Mouse (Mus musculus): Measurements from ENCODE around the gene Iqca. TPM values are rescaled to one million over a fixed set of nuclear protein-coding genes. Genes with fewer than 3 reads are reported as not detected.

Iqca gene
- polyA plus RNA-seq, 1 experiment from 2014 or later, result not detected

- DNase-seq (ENCODE audit: low spot score), result no peak
- H3K4me3 ChIP-seq (ENCODE audit: low read depth, low read length), result no peak overlapping the region
- WGBS, result 70% methylated on average over 6 of the region's 6 CpGs
Observed at GRCm38 (mm10) chr1:90120706-90121105, 32.5 kb downstream of the Iqca start.

GRCm38 (mm10) chr1:90119214-90119613 lies 34.0 kb downstream of the Iqca start:
- Histone ChIP-seq H3K4me2 (no peak overlapping the region), H3K9ac (ENCODE audit: low read depth, low read length) (no peak overlapping the region), H3K36me3 (ENCODE audit: control insufficient read depth, insufficient read depth, low read length) (no peaks in the 10 kb centered on the region), H3K4me1 (replicated peaks; ENCODE audit: control insufficient read depth, insufficient read depth, low read length) (no peaks in the 10 kb centered on the region), H3K9me3 (ENCODE audit: control insufficient read depth, low read length) (no peaks in the 10 kb centered on the region), H3K4me3 (ENCODE audit: low read depth, low read length) (no peak overlapping the region), H3K27me3 (replicated peaks; ENCODE audit: control insufficient read depth, insufficient read depth, low read length) (no peaks in the 10 kb centered on the region), H3K27ac (ENCODE audit: low read depth, low read length) (no peak overlapping the region)
- DNase-seq (ENCODE audit: low spot score), result no peak
- no peak for ATAC-seq (replicated peaks; ENCODE audit: low FRiP score)
- 71% methylated on average over 12 of the region's 12 CpGs for WGBS

More at GRCm38 (mm10) chr1:90120706-90121105, 32.5 kb downstream of the Iqca start:
- H3K4me2 ChIP-seq, result no peak overlapping the region
- H3K27me3 ChIP-seq (replicated peaks; ENCODE audit: control insufficient read depth, insufficient read depth, low read length), result no peaks in the 10 kb centered on the region
- H3K9ac ChIP-seq (ENCODE audit: low read depth, low read length), result no peak overlapping the region
- ATAC-seq (replicated peaks; ENCODE audit: low FRiP score), result no peak
- H3K9me3 ChIP-seq (ENCODE audit: control insufficient read depth, low read length), result no peaks in the 10 kb centered on the region
- no peaks in the 10 kb centered on the region for H3K36me3 ChIP-seq (ENCODE audit: control insufficient read depth, insufficient read depth, low read length)
- H3K4me1 ChIP-seq (replicated peaks; ENCODE audit: control insufficient read depth, insufficient read depth, low read length), result no peaks in the 10 kb centered on the region
- no peak overlapping the region for H3K27ac ChIP-seq (ENCODE audit: low read depth, low read length)

- Histone ChIP-seq H3K27me3 (replicated peaks; ENCODE audit: control insufficient read depth, insufficient read depth, low read length) (no peaks in the 10 kb centered on the region), H3K9me3 (ENCODE audit: control insufficient read depth, low read length) (no peaks in the 10 kb centered on the region), H3K36me3 (ENCODE audit: control insufficient read depth, insufficient read depth, low read length) (no peaks in the 10 kb centered on the region), H3K9ac (ENCODE audit: low read depth, low read length) (no peak overlapping the region), H3K4me1 (replicated peaks; ENCODE audit: control insufficient read depth, insufficient read depth, low read length) (no peaks in the 10 kb centered on the region), H3K4me3 (ENCODE audit: low read depth, low read length) (no peak overlapping the region), H3K27ac (ENCODE audit: low read depth, low read length) (no peak overlapping the region), H3K4me2 (no peak overlapping the region)
- DNase-seq (ENCODE audit: low spot score) (no peak), ATAC-seq (replicated peaks; ENCODE audit: low FRiP score) (no peak)
- 77% methylated on average over 7 of the region's 7 CpGs for WGBS
Observed at GRCm38 (mm10) chr1:90117207-90117606, 36.0 kb downstream of the Iqca start.

- Histone ChIP-seq H3K9me3 (ENCODE audit: control insufficient read depth, low read length) (no peaks in the 10 kb centered on the region), H3K9ac (ENCODE audit: low read depth, low read length) (no peak overlapping the region), H3K36me3 (ENCODE audit: control insufficient read depth, insufficient read depth, low read length) (no peaks in the 10 kb centered on the region), H3K27me3 (replicated peaks; ENCODE audit: control insufficient read depth, insufficient read depth, low read length) (no peaks in the 10 kb centered on the region), H3K4me2 (no peak overlapping the region), H3K4me3 (ENCODE audit: low read depth, low read length) (no peak overlapping the region), H3K4me1 (replicated peaks; ENCODE audit: control insufficient read depth, insufficient read depth, low read length) (no peaks in the 10 kb centered on the region), H3K27ac (ENCODE audit: low read depth, low read length) (no peak overlapping the region)
- WGBS, result 87% methylated on average over 5 of the region's 5 CpGs
- no peak for ATAC-seq (replicated peaks; ENCODE audit: low FRiP score)
- DNase-seq (ENCODE audit: low spot score), result no peak
Observed at GRCm38 (mm10) chr1:90114586-90114985, 38.6 kb downstream of the Iqca start.

- Histone ChIP-seq H3K9ac (ENCODE audit: low read depth, low read length) (no peak overlapping the region), H3K4me3 (ENCODE audit: low read depth, low read length) (no peak overlapping the region), H3K36me3 (ENCODE audit: control insufficient read depth, insufficient read depth, low read length) (no peaks in the 10 kb centered on the region), H3K27ac (ENCODE audit: low read depth, low read length) (no peak overlapping the region), H3K4me1 (replicated peaks; ENCODE audit: control insufficient read depth, insufficient read depth, low read length) (no peaks in the 10 kb centered on the region), H3K9me3 (ENCODE audit: control insufficient read depth, low read length) (no peaks in the 10 kb centered on the region), H3K27me3 (replicated peaks; ENCODE audit: control insufficient read depth, insufficient read depth, low read length) (no peaks in the 10 kb centered on the region), H3K4me2 (no peak overlapping the region)
- ATAC-seq (replicated peaks; ENCODE audit: low FRiP score) (no peak), DNase-seq (ENCODE audit: low spot score) (no peak)
- 86% methylated on average over 6 of the region's 6 CpGs for WGBS
Observed at GRCm38 (mm10) chr1:90113655-90114244, 39.5 kb downstream of the Iqca start.

GRCm38 (mm10) chr1:90112669-90113068 lies 40.5 kb downstream of the Iqca start:
- H3K9ac ChIP-seq (ENCODE audit: low read depth, low read length), result no peak overlapping the region

GRCm38 (mm10) chr1:90111198-90111839 lies 41.9 kb downstream of the Iqca start:
- Histone ChIP-seq H3K27ac (ENCODE audit: low read depth, low read length) (no peak overlapping the region), H3K4me2 (no peak overlapping the region), H3K36me3 (ENCODE audit: control insufficient read depth, insufficient read depth, low read length) (no peaks in the 10 kb centered on the region), H3K4me1 (replicated peaks; ENCODE audit: control insufficient read depth, insufficient read depth, low read length) (no peaks in the 10 kb centered on the region), H3K9ac (ENCODE audit: low read depth, low read length) (no peak overlapping the region), H3K27me3 (replicated peaks; ENCODE audit: control insufficient read depth, insufficient read depth, low read length) (no peaks in the 10 kb centered on the region), H3K4me3 (ENCODE audit: low read depth, low read length) (no peak overlapping the region), H3K9me3 (ENCODE audit: control insufficient read depth, low read length) (no peaks in the 10 kb centered on the region)
- no peak for ATAC-seq (replicated peaks; ENCODE audit: low FRiP score)
- WGBS, result 59% methylated on average over 2 of the region's 2 CpGs
- DNase-seq (ENCODE audit: low spot score), result no peak

More at GRCm38 (mm10) chr1:90112669-90113068, 40.5 kb downstream of the Iqca start:
- no peak overlapping the region for H3K4me2 ChIP-seq
- H3K4me3 ChIP-seq (ENCODE audit: low read depth, low read length), result no peak overlapping the region
- ATAC-seq (replicated peaks; ENCODE audit: low FRiP score) (no peak), DNase-seq (ENCODE audit: low spot score) (no peak)
- H3K4me1 ChIP-seq (replicated peaks; ENCODE audit: control insufficient read depth, insufficient read depth, low read length), result no peaks in the 10 kb centered on the region
- H3K27ac ChIP-seq (ENCODE audit: low read depth, low read length), result no peak overlapping the region
- 79% methylated on average over 2 of the region's 2 CpGs for WGBS
- H3K9me3 ChIP-seq (ENCODE audit: control insufficient read depth, low read length), result no peaks in the 10 kb centered on the region
- no peaks in the 10 kb centered on the region for H3K27me3 ChIP-seq (replicated peaks; ENCODE audit: control insufficient read depth, insufficient read depth, low read length)
- no peaks in the 10 kb centered on the region for H3K36me3 ChIP-seq (ENCODE audit: control insufficient read depth, insufficient read depth, low read length)

- DNase-seq (ENCODE audit: low spot score), result no peak
- Histone ChIP-seq H3K4me3 (ENCODE audit: low read depth, low read length) (no peak overlapping the region), H3K9me3 (ENCODE audit: control insufficient read depth, low read length) (no peaks in the 10 kb centered on the region), H3K4me1 (replicated peaks; ENCODE audit: control insufficient read depth, insufficient read depth, low read length) (no peaks in the 10 kb centered on the region), H3K36me3 (ENCODE audit: control insufficient read depth, insufficient read depth, low read length) (no peaks in the 10 kb centered on the region), H3K9ac (ENCODE audit: low read depth, low read length) (no peak overlapping the region), H3K27ac (ENCODE audit: low read depth, low read length) (no peak overlapping the region), H3K4me2 (no peak overlapping the region), H3K27me3 (replicated peaks; ENCODE audit: control insufficient read depth, insufficient read depth, low read length) (no peaks in the 10 kb centered on the region)
- no peak for ATAC-seq (replicated peaks; ENCODE audit: low FRiP score)
- WGBS, result 64% methylated on average over 8 of the region's 8 CpGs
Observed at GRCm38 (mm10) chr1:90103896-90104487, 49.2 kb downstream of the Iqca start.

Data from liver, embryonic 11.5 days (tissue).